Mouse (Mus musculus) embryonic facial prominence, embryonic 14.5 days (tissue): ENCODE data around the gene Rgsl1. TPM values are rescaled to one million over a fixed set of nuclear protein-coding genes. Genes with fewer than 3 reads are reported as not detected.
A peak's percentile ranks its signal among the peaks of the same experiment; 100 is the strongest.

ENCODE experiments used
- ATAC-seq: fragments of 200-750 bp; cut with Nextera tagmentation; 2 replicates; pipeline ENCODE4 v1.8.0; 2017; ENCODE audit warnings: low read depth, moderate number of reproducible peaks, moderate TSS enrichment
- DNase-seq: peaks from one replicate; pipeline ENCODE4 v3.0.0-alpha.2; 2015; ENCODE audit warnings: low spot score
- H3K27ac ChIP-seq: fragments of 300-500 bp; sonication (generic); replicated peaks from 2 replicates; pipeline ENCODE4 v1.5.1; 2014; ENCODE audit warnings: low read depth, mild to moderate bottlenecking, low read length, moderate library complexity
- H3K27me3 ChIP-seq: fragments of 300-500 bp; sonication (generic); replicated peaks from 2 replicates; pipeline ENCODE4 v1.6.1; 2014; ENCODE audit warnings: low read length; ENCODE audit not compliant: control insufficient read depth, insufficient read depth
- H3K36me3 ChIP-seq: fragments of 300-500 bp; sonication (generic); 2 replicates; pipeline ENCODE4 v1.6.1; 2014; ENCODE audit warnings: low read length, mixed read lengths; ENCODE audit not compliant: control insufficient read depth, insufficient read depth
- H3K4me1 ChIP-seq: fragments of 300-500 bp; sonication (generic); 2 replicates; pipeline ENCODE4 v1.6.1; 2014; ENCODE audit warnings: antibody characterized with exemption, low read length; ENCODE audit not compliant: control insufficient read depth, insufficient read depth
- H3K4me2 ChIP-seq: fragments of 300-500 bp; sonication (generic); 2 replicates; pipeline ENCODE4 v1.6.1; 2014; ENCODE audit warnings: low read depth, mild to moderate bottlenecking, low read length, moderate library complexity, mixed read lengths
- H3K4me3 ChIP-seq: fragments of 300-500 bp; sonication (generic); 2 replicates; pipeline ENCODE4 v1.5.1; 2014; ENCODE audit warnings: low read depth, mild to moderate bottlenecking, low read length
- H3K9ac ChIP-seq: fragments of 300-500 bp; sonication (generic); 2 replicates; pipeline ENCODE4 v1.6.1; 2014; ENCODE audit warnings: low read depth, mild to moderate bottlenecking, low read length, moderate library complexity, mixed read lengths
- H3K9me3 ChIP-seq: fragments of 300-500 bp; sonication (generic); 2 replicates; pipeline ENCODE4 v1.6.1; 2016; ENCODE audit warnings: low read length; ENCODE audit not compliant: control insufficient read depth
- whole genome bisulfite sequencing: fragments of 180-500 bp; shearing (Covaris S2); extraction: QIAGEN DNeasy Blood & Tissue Kit; methylation state at CpG from one replicate; pipeline ENCODE4 v1.1.7; 2014; 5-methylcytosine and 5-hydroxymethylcytosine counted together
- polyA plus RNA-seq: library from polyadenylated mRNA; unstranded; fragments of >200 nt; fragmentation: Nextera tagmentation; extraction: Ambion mirVana; gene quantifications from 2 replicates; pipeline ENCODE4 v1.2.1, GENCODE M21; 2014

Gene Rgsl1
- polyA plus RNA-seq, 1 experiment from 2014 or later, result 0.14 TPM

DNA sequence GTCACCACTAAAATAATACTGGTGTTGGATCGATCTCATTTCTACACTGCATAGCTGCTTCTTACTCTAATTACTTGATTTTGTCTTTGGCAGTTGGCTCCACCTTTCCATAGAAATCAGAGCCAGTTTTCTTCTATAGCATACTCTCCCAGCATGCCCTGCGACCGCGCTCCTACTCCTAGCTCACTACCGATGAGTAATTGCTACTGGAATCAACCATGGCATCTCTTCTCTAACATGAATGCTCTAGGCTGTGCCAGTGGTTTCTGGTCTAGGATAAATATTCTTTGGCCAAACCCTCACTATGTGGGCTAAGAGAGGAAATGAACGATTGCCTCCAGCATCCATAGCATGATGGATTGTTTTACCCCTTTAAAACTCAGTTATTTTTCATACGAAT, 2.5 kb upstream of the Rgsl1 start:
- Histone ChIP-seq H3K27ac (no peak overlapping the region), H3K4me1 (no peaks in the 10 kb centered on the region), H3K36me3 (no peaks in the 10 kb centered on the region), H3K9ac (no peak overlapping the region), H3K4me2 (no peak overlapping the region), H3K9me3 (no peaks in the 10 kb centered on the region), H3K27me3 (no peaks in the 10 kb centered on the region), H3K4me3 (no peak overlapping the region)
- DNase-seq, result peak; percentile 18
- no peak for ATAC-seq
- WGBS, result 83% methylated on average over 7 of the region's 7 CpGs

DNA sequence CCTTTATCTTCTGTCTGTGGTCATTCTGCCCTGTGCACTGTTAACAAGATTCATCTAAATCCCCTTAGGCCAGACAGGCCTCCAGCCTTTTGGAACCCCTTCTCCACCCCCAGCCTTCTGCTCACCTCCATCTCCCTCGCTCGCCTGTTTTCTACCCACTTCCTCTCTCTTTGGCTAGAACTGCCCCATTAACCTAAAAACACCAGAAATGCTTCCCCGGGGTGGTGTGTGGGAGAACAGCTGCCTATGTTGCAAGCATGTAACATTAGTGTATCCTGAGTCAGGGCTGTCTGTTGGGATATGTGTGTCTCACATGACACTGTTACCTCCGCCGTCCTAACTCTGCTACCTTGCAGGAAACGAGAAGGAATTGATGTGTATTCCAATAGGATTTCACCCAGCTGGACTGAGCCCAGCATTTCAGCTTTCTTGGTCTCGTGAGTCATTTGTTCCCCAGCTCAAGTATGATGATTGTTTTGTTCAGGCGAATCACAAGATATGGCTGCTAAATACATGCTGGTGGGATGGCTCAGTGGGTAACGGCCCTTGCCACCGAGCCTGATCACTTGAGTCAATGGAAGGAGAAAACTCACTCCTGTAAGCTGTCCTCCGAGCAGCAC, 1.7 kb downstream of the Rgsl1 start:
- ATAC-seq, result no peak
- 77% methylated on average over 11 of the region's 11 CpGs for WGBS

DNA sequence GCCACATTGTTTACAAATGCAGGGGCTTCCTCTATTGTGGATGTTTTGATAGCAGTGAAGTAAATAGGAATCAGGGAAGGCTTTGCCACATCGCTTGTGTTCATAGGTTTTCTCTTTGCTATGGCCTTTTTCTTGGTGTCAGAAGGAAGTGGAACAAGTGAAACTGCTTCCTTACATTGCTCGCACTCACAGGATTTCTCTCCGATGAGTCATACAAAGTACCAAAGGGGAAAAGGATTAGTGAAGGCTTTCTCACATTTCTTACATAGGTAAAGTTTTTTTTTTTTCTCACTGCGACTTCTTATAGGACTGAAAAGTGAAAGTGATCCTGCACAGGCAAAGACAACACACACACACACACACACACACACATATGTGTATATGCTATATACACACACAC, 7.9 kb downstream of the Rgsl1 start:
- DNase-seq, result peak; percentile 32
- no peak for ATAC-seq
- H3K4me1 ChIP-seq, result no peaks in the 10 kb centered on the region
- no peaks in the 10 kb centered on the region for H3K9me3 ChIP-seq
- no peak overlapping the region for H3K27ac ChIP-seq
- WGBS, result 61% methylated on average over 4 of the region's 4 CpGs
- H3K36me3 ChIP-seq, result no peaks in the 10 kb centered on the region
- H3K27me3 ChIP-seq, result no peaks in the 10 kb centered on the region
- no peak overlapping the region for H3K4me2 ChIP-seq
- no peak overlapping the region for H3K4me3 ChIP-seq
- H3K9ac ChIP-seq, result no peak overlapping the region

More for the DNA sequence above, 1.7 kb downstream of the Rgsl1 start:
- Histone ChIP-seq H3K4me1 (no peaks in the 10 kb centered on the region), H3K9ac (no peak overlapping the region), H3K36me3 (no peaks in the 10 kb centered on the region), H3K9me3 (no peaks in the 10 kb centered on the region), H3K4me3 (no peak overlapping the region), H3K27ac (no peak overlapping the region), H3K4me2 (no peak overlapping the region), H3K27me3 (no peaks in the 10 kb centered on the region)
- DNase-seq, result no peak

DNA sequence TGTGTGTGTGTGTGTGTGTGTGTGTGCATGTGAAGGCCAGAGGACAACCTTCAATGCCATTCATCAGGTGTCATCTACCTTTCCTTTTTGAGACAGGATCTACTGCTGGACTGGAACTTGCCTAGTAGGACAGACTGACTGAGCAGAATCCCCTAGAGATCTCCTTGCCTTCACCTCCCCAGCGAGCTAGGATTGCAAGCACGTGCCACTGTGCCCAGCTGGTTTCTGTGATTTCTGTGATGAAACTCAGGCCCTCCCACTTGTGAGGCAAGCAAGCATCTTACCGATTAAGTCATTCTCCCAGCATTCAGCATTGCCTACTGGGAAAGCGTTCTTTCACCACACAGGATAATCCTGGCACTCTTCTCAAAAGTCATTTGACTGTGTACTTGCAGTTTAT, 13.2 kb downstream of the Rgsl1 start:
- no peak overlapping the region for H3K27ac ChIP-seq
- H3K9me3 ChIP-seq, result no peaks in the 10 kb centered on the region
- H3K4me2 ChIP-seq, result no peak overlapping the region
- H3K4me1 ChIP-seq, result no peaks in the 10 kb centered on the region
- ATAC-seq, result no peak
- no peak overlapping the region for H3K9ac ChIP-seq
- DNase-seq, result no peak
- H3K27me3 ChIP-seq, result no peaks in the 10 kb centered on the region
- H3K4me3 ChIP-seq, result no peak overlapping the region
- WGBS, result 57% methylated on average over 4 of the region's 4 CpGs
- no peaks in the 10 kb centered on the region for H3K36me3 ChIP-seq

DNA sequence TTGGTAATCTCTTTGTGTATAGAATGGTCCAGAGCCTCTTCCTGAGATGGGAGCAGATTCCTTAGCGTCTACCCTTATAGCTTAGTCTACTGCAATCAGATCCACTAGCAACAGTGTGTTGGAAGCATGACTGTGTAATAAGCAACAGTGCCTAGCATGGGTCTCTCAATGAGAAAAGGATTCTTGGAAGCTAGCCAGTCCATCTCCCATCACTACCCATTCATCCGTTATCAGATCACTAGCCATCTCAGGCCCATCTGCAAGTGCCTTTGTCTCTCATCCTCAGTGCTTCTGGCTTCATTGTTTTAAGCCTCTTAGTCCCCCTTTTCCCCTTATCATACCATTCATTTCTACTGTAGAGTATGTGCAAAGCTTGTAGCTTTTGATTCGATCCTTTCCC, 23.7 kb downstream of the Rgsl1 start:
- DNase-seq, result no peak
- no peak overlapping the region for H3K4me2 ChIP-seq
- H3K9ac ChIP-seq, result no peak overlapping the region
- WGBS, result 86% methylated on average over 3 of the region's 3 CpGs
- H3K36me3 ChIP-seq, result no peaks in the 10 kb centered on the region
- ATAC-seq, result no peak
- H3K4me3 ChIP-seq, result no peak overlapping the region
- H3K27me3 ChIP-seq, result no peaks in the 10 kb centered on the region
- H3K27ac ChIP-seq, result no peak overlapping the region
- no peaks in the 10 kb centered on the region for H3K4me1 ChIP-seq
- H3K9me3 ChIP-seq, result no peaks in the 10 kb centered on the region

DNA sequence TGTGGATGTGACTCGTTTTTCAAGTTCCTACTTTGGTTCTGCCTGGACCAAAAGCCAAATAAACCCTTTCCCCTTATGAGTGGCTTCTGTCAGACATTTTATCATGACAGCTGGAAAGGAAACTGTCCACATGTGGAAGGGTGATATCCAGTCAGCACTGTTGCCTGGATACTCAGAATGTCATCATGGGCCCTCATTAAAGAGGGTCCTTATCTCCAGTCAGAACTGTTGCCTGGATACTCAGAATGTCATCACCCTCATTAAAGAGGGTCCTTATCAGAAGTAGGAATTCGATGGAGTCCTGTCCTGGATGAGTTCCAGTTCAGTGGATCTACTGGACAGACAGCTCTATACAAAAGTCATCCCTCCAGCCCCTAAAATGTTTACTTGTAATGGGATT, 29.7 kb downstream of the Rgsl1 start:
- Histone ChIP-seq H3K4me1 (no peaks in the 10 kb centered on the region), H3K4me3 (no peak overlapping the region), H3K4me2 (no peak overlapping the region), H3K27me3 (no peaks in the 10 kb centered on the region), H3K27ac (no peak overlapping the region), H3K36me3 (no peaks in the 10 kb centered on the region), H3K9me3 (no peaks in the 10 kb centered on the region), H3K9ac (no peak overlapping the region)
- DNase-seq (no peak), ATAC-seq (no peak)
- WGBS, result 48% methylated on average over 2 of the region's 2 CpGs

DNA sequence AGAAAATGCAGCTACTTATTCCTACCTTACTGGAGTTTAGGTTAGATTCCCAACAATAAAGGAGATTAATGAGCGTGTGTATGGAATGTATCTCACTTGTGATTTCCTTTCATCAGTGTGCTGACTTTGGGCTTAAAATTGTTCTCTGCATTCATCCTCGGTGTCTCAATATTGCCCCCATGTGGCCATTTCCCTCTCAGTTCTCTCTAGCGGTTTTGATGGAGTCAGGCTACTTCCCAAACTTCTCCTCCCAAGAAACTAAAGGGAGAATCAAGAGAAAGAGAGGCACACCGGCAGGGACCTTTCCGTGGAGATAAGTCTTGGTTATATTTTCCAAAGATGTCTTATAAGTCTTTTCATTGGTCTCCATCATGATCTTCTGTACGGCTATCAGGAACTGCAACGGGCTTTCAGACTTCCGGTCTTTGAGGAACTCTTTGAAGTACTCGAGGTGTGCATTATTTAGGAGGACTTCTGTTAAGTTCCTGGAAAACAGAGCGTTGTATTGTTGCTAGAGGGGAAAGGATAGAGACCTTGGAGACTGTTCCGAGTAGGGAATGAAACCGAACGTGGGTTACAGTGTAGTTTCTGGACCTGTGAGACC, 36.5 kb downstream of the Rgsl1 start:
- peak; percentile 67 for DNase-seq
- no peak overlapping the region for H3K27ac ChIP-seq
- no peak for ATAC-seq
- no peaks in the 10 kb centered on the region for H3K4me1 ChIP-seq
- no peaks in the 10 kb centered on the region for H3K36me3 ChIP-seq
- 51% methylated on average over 13 of the region's 13 CpGs for WGBS
- no peak overlapping the region for H3K9ac ChIP-seq
- H3K9me3 ChIP-seq, result no peaks in the 10 kb centered on the region
- no peak overlapping the region for H3K4me2 ChIP-seq
- H3K27me3 ChIP-seq, result no peaks in the 10 kb centered on the region
- H3K4me3 ChIP-seq, result no peak overlapping the region

DNA sequence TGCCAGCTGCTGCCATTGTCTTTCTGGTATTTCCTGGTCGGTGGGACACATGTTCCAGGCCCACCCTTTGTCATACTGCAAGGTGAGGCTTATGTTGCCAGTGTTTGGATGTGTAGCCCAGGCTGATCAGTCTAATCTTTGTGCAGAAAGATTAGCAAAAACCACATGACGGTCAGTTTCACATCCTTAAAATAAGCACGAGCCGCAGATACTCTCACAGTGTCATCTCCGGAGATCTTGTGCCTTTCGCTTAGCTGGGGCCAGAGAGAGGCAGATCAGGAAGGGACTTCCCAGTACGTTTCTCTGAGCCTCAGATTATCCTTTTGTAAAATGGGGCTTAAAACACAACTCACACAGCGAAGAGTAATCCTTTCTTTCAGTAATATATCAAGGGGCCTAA, 40.4 kb downstream of the Rgsl1 start:
- DNase-seq (no peak), ATAC-seq (no peak)
- Histone ChIP-seq H3K36me3 (no peaks in the 10 kb centered on the region), H3K9ac (no peak overlapping the region), H3K27ac (no peak overlapping the region), H3K4me2 (no peak overlapping the region), H3K27me3 (no peaks in the 10 kb centered on the region), H3K4me1 (no peaks in the 10 kb centered on the region), H3K9me3 (no peaks in the 10 kb centered on the region), H3K4me3 (no peak overlapping the region)
- 73% methylated on average over 8 of the region's 8 CpGs for WGBS

DNA sequence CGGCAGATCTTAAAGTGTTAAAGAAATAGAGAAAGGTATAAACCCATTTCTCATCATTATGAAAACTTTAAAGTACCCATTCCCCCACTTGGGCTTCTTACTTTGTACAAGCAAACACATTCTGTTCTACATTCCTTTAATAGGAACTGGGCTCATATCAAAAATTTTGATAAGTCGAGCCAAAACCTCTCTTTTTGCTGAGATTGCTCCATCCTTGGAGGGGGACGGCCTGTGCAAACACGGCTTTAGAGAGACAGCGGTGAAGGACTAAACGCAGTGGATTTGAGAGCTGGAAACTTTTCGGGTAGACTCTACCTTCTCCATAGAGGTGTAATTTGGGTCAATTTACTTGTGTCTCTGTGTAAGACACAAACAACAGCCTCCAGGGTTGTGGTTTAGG, 41.3 kb downstream of the Rgsl1 start:
- WGBS, result 82% methylated on average over 7 of the region's 7 CpGs
- Histone ChIP-seq H3K4me3 (no peak overlapping the region), H3K27ac (no peak overlapping the region), H3K9ac (no peak overlapping the region), H3K9me3 (no peaks in the 10 kb centered on the region), H3K4me1 (no peaks in the 10 kb centered on the region), H3K36me3 (no peaks in the 10 kb centered on the region), H3K4me2 (no peak overlapping the region), H3K27me3 (no peaks in the 10 kb centered on the region)
- DNase-seq (no peak), ATAC-seq (no peak)
